Mouse (Mus musculus): ENCODE measurements around the gene Aftph. TPM values are rescaled to one million over a fixed set of nuclear protein-coding genes. Genes with fewer than 3 reads are reported as not detected.
"Not testable (repeated sequence)": the region's sequence is repeated elsewhere in the genome, so short reads cannot be mapped to it uniquely, and the experiment has no call there.

Aftph gene
- total RNA-seq (2021), result 10 to 100 TPM; 57.6 to 61.1 TPM
- long read RNA-seq, experiment 1, transcript Aftph-201 (9 exons, 3,998 nt), result major isoform, 7 of 17 reads
- long read RNA-seq, experiment 1, partial matches to known transcripts, result 1 of 17 reads
- long read RNA-seq, experiment 1, other reads (novel, unspliced or antisense), result 8 of 17 reads
- long read RNA-seq, experiment 2, transcript Aftph-201 (9 exons, 3,998 nt), result major isoform, 9 of 30 reads
- long read RNA-seq, experiment 2, partial matches to known transcripts, result 7 of 30 reads
- long read RNA-seq, experiment 2, other reads (novel, unspliced or antisense), result 10 of 30 reads

DNA sequence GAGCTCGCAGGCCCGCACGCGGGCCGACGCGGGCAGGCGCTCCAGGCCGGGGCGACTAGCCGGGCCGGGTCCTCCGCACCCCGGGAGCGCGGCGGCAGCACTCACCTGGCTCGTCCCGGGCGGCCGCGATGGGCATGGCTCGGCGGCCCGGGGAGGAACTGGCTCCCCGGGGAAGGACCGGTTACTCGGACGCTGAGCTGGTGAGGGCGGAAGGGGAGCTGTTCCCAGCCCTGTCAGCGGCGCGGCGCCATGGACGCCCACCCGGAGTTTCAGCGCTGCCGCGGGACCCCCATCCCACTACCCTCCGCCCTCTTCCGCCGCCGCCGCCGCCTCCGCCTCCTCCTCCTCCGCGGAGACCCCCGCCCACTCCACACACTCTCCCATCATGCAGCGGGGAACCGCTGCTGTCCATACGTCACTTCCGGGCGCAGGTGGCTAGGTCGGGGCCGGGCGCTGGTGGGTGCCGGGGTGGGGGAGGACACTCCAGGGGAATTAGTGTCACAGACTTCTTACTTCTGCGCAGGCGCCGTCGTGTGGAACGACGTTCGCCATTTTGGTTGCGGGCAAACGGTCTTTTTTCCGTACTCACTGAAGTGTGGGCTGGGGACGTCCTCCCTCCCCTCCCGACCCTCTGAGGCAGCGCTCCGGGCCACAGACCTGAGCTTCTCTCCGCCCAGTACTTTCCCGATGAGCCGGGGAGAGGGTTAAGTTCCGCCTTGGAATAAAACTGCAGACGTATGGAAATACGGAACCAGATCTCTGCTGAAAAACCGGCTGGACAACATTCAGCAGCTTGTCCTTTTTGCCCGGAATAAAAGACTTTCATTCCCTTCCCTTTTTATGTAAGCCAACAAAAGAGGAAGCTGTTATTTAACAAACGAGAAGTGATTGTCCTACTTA lies at the start of gene Aftph:
Gene Aftph, minus strand, starts transcription at position 389 of the 900 bp plus-strand sequence.
- DNase-seq (ENCODE audit: low spot score in 2 of 2), result peak; percentile 97 to 99

DNA sequence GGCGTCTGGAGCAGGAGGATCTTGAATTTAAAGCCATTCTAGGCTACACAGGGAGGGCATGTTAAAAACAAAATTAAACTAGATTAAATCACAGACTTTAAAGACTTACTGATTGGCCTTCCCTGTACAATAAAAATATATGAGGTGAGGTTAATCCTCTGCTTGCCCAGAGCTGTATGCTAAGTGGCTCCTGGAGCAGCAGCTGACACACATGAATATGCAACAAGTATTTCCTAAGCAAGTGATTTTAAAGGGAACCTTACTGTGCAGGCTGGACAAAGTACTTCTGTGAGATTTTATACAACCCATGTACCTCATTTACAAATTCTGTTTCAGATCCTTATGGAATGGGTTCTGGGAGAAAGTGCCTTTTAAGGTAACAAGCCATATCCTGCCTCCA lies 47.6 kb upstream of the Aftph start:
- no peak for DNase-seq (ENCODE audit: low spot score in 2 of 2)

DNA sequence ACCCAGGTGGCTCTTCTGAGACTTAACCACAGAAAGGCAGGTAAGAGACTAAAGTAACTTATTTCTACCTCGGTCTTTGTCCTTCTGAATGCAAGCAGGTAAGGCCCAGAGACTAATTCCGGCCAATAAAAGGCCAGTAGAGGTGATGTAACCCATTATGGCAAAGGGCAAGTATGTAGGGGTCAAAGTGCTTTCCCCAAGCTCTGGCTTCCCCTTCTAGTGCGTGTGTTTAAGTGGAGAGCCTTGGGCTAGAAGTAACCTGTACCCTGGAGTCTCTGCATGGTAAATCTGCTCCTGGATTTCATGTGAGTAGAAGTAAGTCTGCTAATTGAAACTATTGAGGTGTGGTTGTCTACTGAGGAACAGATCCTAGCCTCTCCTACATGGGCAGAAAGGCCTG lies 46.7 kb upstream of the Aftph start:
- DNase-seq (ENCODE audit: low spot score in 2 of 2), result no peak

DNA sequence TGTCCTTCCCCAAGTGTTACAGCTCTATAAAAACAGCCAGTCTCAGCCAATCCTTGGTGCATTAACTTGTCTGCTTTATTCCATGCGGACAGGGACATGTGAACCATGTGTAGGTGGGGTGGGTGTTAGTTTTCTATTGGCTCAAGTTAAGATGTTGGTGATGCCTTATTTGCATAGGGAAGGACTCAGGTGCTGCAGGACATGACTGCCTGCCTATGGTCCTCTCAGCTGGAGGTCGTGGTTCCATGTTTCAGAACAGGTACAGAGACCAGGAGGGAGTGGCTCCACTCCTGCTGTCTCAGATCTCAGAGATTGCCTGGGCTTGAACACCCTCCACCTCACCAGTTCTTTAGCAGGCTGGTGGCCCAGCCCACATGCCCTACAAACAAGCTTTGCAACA lies 44.8 kb upstream of the Aftph start:
- DNase-seq (ENCODE audit: low spot score in 2 of 2), result no peak

DNA sequence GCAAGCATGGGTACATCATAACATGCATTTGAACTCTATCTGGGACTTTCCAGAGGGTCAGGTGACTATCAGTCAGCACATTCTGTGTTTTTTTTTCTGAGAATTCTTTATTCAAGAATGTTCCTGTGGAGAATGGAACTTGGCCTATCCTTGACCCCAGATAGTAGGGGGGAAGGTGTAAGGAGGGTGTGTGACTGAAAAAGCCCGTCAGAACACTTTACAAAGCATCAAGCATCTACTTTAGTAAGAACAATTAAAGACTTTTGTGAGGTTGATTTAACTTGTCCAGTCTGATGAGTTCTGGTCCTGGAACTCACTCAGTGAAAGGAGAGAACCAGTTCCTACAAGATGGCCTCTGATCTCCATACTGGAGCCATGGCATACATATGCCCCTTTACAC lies 43.8 kb upstream of the Aftph start:
- no peak for DNase-seq (ENCODE audit: low spot score in 2 of 2)

DNA sequence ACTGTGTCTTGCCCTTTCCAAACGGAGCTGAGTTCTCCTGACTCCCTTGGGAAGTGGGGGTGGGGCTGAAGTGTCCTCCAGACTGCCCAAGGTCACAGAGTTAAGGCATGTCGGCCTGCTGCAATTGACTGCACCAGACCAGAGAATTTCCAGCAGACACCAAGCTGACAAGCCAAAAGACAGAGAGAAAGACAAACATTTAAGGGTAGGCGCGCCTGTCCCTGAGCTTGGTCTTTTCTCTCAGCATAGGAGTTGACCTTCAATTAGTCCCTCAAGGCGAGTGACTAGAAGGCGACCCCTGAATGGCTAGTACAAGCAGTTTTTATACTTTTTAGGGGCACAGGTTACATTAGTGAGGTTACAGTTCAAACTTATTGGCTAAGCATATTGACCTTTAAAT lies 43.4 kb upstream of the Aftph start:
- DNase-seq (ENCODE audit: low spot score in 2 of 2), result no peak

DNA sequence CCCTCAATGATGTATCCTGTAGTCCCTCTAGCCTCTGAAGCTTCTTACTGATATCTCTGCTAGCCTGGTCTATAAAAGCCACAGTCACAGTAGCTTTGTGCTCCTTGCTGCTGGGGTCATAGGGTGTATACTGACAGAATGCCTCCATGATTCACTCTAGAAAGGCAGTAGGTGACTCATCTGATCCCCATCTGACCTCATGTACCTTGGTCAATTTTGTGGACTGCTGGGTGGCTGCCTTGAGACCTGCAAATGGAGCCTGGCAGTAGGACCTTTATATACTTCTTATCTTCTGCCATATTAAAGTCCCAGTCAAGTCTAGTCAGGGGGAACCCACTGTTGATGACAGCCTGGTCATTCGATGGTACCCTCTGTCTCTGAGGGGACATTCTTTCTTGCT lies 42.1 kb upstream of the Aftph start:
- no peak for DNase-seq (ENCODE audit: low spot score in 2 of 2)

DNA sequence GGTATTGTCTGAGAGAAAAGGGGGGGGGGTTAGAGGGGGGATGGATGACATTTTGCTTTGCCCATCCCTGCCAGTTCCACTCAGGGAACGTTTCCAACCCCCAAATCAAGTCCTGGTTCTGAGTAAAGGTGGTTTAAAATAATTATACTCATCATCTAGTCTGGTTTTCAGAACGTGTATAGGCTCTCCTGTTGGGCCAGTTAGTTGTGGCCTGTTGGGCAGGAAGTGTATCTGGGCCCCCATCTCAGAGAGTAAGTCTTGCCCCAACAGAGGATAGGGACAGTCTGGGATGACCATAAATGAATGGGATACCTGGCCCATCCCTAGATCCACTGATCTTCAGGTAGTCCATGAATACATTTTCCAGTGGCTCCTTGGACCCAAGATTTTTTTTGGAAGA lies 41.2 kb upstream of the Aftph start:
- DNase-seq (ENCODE audit: low spot score in 2 of 2), result no peak

DNA sequence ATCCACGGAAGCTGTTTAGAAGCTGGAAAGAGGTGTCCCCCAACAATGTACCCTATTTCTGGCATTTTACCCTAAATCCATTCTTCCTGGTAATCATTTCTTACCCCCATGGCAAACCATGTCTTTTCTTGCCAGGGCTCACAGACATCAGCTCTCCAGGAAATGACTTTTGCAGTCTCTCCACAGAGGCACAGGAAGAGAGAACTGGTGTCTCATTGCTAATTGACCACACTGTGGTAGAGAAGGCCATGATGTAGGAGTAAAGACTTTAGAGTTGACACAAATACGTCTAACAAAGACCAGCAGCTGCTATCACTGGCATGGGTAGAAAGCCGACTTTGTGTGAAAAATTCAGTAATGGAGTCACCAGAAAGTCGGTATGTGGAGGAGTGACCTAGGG lies 38.9 kb upstream of the Aftph start:
- DNase-seq (ENCODE audit: low spot score in 2 of 2), result no peak

DNA sequence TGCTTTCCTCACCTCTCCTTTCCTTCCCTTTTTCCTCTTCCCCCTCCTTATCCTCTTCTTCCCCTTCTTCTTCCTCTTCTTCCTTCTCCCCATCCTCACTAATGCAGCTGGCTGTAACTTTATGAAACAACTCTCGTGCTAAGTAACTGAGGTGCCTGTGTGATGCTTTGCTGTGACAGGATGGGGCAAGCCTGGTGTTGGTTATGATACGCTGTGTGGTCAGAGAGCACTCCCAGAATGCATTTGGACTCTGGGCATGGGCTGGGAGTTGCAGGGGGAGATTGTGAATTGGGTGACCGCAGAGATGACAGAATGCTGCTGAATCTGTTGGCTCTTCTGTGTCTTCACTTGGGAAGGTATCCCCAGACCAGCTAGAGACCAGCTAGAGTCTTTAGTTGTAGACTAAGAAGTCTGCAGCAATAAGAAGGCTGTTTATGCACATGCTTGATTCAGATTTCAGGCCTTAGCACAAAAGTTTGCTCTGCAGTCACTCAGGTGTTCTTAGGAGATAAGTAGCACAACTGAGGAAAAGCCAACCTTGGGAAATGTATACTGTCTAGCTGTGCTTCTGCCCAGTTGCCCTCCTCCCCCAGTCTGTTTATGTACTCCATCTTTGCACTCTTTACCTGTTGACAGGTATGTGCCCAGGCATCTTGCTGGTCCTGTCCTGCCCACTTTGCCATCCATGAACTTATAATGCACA lies 37.6 kb upstream of the Aftph start:
- DNase-seq (ENCODE audit: low spot score in 2 of 2), result no peak

DNA sequence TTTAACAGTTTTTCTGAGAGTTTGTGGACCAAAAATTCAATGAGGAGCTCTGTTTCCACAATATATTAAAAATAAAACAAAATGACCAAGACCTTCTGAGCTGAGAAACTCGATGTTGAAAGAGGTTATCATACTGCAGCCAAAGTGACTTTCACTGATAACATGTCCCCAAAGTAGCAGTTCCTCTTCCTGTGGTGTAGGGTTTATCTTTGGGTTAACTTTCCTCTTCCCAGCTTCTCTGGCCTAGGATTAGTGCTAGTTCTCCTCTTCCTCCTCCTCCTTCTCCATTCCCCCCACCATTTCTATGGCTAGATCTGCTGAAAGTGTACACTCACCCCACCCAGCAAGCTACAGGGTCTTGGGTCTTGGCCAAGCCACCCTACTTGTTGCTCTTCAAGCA lies 36.9 kb upstream of the Aftph start:
- no peak for DNase-seq (ENCODE audit: low spot score in 2 of 2)

DNA sequence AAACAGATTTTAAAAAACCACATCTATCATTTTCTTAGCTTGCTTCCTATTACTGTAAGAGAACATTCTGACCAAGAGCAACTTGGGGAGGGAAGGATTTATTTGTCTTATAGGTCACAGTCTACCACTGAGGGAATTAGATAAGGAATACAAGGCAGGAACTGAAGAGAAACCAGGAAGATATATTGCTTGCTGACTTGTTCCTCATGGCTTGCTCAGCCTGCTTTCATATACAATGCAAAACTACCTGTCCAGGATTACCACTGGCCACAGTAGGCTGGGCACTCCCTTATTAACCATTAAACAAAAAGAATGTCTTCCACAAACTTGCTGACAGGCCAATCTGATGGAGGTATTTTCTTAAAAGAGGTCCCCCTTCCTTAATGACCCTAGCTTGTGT lies 35.3 kb upstream of the Aftph start:
- no peak for DNase-seq (ENCODE audit: low spot score in 2 of 2)

DNA sequence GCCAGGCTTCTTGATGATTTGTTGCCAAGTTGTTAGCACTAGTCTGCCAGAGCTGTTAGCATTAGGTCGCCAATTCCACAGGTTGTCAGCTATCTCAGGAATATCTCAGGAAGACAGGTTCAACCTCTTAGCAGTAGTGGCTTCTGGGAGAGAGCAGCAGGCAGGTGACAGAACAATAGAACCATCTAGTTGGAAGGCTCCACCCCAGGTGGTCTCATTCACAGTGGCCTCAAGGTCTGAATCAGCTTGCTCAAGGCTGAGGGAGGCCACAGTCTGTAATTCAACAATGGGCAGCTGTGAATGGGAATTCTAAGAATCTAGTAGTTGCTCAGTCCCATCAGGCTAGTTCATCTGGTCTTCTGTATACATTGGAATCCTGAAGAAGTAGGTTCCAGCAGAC lies 31.3 kb upstream of the Aftph start:
- DNase-seq (ENCODE audit: low spot score in 2 of 2), result no peak

DNA sequence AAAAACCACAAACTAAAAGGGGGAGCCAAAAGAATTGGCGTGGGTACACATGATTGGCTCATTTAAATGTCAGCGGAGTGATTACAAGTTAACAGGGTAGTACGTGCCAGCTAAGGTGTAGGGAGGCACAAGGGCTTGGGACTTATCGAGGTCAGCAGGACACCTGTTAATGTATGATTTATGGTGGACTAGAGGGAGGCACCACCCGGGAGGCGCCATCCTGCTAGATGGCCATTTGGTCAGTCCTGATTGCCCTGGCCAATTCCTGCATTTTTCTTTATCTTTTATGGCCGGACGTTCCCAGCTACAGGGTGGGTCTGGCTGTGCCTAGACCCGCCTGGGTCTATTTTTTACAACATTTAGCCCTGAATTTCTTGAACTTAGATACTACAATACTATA lies 30.4 kb upstream of the Aftph start:
- DNase-seq (ENCODE audit: low spot score in 2 of 2), result not testable (repeated sequence)

DNA sequence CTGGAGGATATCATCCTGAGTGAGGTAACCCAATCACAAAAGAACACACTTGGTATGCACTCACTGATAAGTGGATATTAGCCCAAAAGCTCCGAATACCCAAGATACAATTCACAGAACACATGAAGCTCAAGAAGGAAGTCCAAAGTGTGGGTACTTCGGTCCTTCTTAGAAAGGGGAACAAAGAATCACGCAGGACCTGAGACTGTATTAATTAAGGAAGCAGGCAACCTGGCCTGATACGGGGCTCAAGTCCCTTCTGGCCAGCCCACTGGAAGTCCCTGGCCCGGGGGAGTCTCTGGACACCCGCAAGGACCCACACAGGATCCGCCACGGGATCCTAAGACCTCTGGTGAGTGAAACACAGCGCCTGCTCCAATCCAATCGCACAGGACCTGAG lies 20.6 kb upstream of the Aftph start:
- DNase-seq (ENCODE audit: low spot score in 2 of 2), result not testable (repeated sequence)

DNA sequence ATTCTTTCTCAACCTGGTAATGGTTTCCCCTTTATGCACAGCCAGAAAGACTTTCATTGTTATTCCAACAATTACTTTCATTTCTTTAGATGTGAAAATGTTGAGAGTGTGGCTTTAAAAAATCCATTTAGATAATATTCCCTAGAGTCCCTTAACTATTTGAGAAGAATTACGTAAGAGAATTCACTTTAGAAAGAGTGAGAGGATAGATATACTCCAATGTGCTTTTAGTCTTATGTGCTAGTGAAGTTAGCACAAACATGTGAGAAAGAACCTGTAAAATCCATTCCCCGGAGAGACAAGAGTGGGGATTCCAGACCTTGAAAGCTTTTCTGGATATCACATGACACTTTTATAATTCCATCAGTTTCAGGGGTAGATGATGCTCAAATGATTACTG lies 9.2 kb upstream of the Aftph start:
- DNase-seq (ENCODE audit: low spot score in 2 of 2), result no peak

DNA sequence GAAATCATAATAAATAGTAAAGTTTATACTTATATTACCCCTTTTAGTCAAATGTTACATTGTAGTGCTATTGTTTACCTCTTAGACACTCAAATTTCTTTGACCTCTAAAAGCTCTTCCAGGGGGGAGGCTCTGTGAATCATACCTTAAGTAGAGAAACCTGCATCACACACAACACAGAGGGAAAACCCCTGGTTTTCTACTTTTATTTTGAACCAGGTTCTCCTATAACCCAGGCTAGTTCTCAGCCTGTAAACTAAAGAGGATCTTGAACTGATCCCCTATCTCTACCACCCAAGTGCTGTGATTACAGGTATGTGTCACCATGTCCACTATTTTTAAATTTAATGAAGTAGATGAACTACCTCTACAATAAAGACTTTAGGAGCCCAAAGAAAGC lies 2.0 kb upstream of the Aftph start:
- DNase-seq (ENCODE audit: low spot score in 2 of 2), result no peak

DNA sequence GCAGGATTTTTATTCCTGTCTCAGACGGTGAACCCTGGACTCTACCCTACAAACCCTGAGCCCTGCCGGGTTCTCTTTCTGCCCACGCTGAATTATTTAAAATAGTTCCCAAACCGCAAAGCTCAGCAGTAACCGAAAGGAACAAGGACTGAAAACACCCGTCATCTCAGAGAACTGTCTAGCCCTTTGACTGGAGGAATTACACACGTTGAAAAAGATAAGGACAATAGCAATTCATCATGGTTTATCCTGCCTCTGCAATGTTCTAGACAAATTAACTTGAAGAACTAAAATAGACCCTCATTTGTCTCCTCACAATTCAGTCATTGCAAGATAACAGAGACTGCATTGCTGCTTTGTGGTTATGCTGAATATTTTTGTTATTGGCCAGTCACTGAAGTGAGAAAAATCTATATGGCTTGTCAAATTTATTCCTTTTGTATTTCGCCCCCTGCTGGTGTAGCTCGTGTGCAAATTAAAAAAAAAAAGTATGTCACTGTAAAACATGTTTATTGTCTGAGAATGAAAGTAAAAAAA lies 1.0 kb upstream of the Aftph start:
- DNase-seq (ENCODE audit: low spot score in 2 of 2), result peak; percentile 41 to 75

DNA sequence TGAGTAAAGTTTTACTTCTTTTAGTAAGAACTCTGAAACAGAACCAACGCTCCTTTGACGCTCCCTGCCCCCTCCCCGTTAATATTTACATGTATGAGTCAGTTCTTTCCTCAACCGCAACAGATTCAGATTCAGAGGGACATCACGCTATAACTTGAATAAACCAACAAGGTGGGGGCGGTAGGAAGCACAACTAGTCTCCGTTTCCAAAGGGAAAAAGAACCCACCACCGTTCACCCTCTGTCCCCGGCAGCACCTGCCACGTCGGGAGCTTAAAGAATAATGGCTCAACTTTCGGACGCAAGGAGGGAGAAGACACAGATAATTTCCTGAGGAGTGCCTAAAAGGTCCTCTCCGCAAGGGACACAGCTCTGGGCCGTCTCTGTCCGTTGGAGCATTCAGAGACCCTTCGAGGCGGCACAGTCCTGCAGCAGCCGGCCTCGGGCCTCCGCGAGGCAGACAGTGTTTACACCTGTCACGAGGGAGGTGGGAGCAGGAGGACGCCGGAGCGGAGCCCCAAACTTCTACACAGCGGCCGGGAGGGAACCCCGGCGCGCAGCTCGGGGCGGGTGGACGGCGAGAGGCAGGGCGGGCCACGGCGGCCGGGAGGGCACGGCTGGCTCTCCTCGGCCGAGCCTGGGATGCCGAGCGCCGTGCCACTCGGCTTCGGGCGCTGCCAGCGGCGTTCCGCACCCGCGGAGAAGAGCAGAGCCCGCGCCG lies 748 bp downstream of the Aftph start:
- DNase-seq (ENCODE audit: low spot score in 2 of 2), result peak in 1 of 2 experiments; percentile 29

DNA sequence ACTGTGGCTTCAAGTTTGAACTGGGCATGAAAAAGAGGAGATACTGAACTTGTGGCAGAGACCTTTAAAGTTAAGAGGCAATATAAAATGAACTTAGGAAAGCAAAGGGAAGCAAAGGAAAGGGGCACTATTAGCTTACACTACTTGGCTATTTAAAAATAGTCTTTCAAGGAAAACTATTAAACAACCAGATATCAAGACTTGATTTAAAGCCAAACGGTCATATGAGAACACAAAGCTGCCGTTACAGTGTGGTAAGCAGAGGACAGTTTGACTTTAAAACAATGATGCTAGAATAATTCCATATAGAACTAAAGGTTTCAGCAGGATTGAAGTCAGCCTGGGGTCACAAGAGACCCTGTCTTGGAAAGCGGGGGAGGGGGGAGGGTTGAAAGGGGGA lies 7.3 kb downstream of the Aftph start:
- no peak for DNase-seq (ENCODE audit: low spot score in 2 of 2)

DNA sequence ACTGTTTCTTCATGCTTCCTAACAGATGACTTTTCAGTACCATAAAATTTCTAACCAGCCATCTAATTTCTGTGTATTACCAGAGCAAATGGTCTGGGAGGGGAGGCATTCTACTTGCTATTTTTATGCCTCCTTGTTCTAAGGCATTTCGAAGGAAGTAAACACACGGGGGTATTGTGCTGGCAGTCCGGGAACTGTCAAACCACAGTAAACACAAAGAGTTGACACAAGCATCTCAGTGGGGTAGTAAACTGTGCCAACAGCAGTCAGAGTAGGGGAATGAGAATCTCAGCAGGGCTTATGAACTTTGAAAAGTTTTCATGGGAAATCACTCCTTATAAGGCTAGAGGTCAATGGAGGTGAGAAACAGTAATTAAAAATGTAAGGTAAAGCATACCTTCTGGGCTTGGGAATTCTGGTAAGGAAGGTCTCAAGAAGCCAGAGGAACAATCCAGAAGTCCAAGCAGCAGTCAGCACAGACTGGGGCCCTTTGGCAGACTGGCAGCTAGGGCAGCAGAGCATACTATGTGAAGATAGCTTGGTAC lies 7.8 kb downstream of the Aftph start:
- no peak for DNase-seq (ENCODE audit: low spot score in 2 of 2)
